Mouse (Mus musculus) liver, adult 2 months (tissue): ENCODE results near the gene Galnt13.

Experiments
- CTCF ChIP-seq: fragments of 200-500 bp; IDR thresholded peaks from 2 replicates; pipeline ENCODE4 v1.5.1; 2011; ENCODE audit warnings: low read depth, low read length, control low read depth
- POLR2A ChIP-seq: fragments of 200-500 bp; IDR thresholded peaks from 2 replicates; pipeline ENCODE4 v1.6.1; 2011; ENCODE audit warnings: low read length, control low read depth; ENCODE audit not compliant: insufficient read depth; ENCODE audit errors: extremely low read depth

DNA sequence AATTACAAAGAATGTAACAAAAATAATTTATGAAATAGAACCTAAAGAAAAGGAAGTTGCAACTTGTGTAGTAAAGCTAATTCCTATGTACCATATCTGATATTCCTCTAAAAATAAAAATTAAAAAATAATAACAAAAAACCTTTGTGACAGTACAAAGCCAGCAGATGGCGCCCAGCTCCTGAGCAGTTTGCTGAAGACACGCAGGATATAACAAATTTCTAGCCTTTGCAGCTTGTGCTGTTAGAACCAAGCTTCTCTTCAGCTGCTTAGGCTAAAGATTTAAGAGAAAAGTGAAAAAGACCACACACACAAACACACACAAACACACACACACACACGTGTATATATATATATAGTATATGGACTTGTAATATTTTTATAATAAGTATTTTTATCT lies 654.2 kb downstream of the Galnt13 start:
- peak; percentile 15; the same call in 1 of the 2 replicates for TF ChIP-seq CTCF
- no peak for TF ChIP-seq POLR2A
